Mouse (Mus musculus) embryonic facial prominence, embryonic 14.5 days (tissue): ENCODE measurements around the gene Nacc1. TPM values are rescaled to one million over a fixed set of nuclear protein-coding genes. Genes with fewer than 3 reads are reported as not detected.

Experiments used
- ATAC-seq: fragments of 200-750 bp; cut with Nextera tagmentation; 2 replicates; pipeline ENCODE4 v1.8.0; 2017; ENCODE audit warnings: low read depth, moderate number of reproducible peaks, moderate TSS enrichment
- DNase-seq: peaks from one replicate; pipeline ENCODE4 v3.0.0-alpha.2; 2015; ENCODE audit warnings: low spot score
- H3K27ac ChIP-seq: fragments of 300-500 bp; sonication (generic); replicated peaks from 2 replicates; pipeline ENCODE4 v1.5.1; 2014; ENCODE audit warnings: low read depth, mild to moderate bottlenecking, low read length, moderate library complexity
- H3K27me3 ChIP-seq: fragments of 300-500 bp; sonication (generic); replicated peaks from 2 replicates; pipeline ENCODE4 v1.6.1; 2014; ENCODE audit warnings: low read length; ENCODE audit not compliant: control insufficient read depth, insufficient read depth
- H3K36me3 ChIP-seq: fragments of 300-500 bp; sonication (generic); 2 replicates; pipeline ENCODE4 v1.6.1; 2014; ENCODE audit warnings: low read length, mixed read lengths; ENCODE audit not compliant: control insufficient read depth, insufficient read depth
- H3K4me1 ChIP-seq: fragments of 300-500 bp; sonication (generic); 2 replicates; pipeline ENCODE4 v1.6.1; 2014; ENCODE audit warnings: antibody characterized with exemption, low read length; ENCODE audit not compliant: control insufficient read depth, insufficient read depth
- H3K4me2 ChIP-seq: fragments of 300-500 bp; sonication (generic); 2 replicates; pipeline ENCODE4 v1.6.1; 2014; ENCODE audit warnings: low read depth, mild to moderate bottlenecking, low read length, moderate library complexity, mixed read lengths
- H3K4me3 ChIP-seq: fragments of 300-500 bp; sonication (generic); 2 replicates; pipeline ENCODE4 v1.5.1; 2014; ENCODE audit warnings: low read depth, mild to moderate bottlenecking, low read length
- H3K9ac ChIP-seq: fragments of 300-500 bp; sonication (generic); 2 replicates; pipeline ENCODE4 v1.6.1; 2014; ENCODE audit warnings: low read depth, mild to moderate bottlenecking, low read length, moderate library complexity, mixed read lengths
- H3K9me3 ChIP-seq: fragments of 300-500 bp; sonication (generic); 2 replicates; pipeline ENCODE4 v1.6.1; 2016; ENCODE audit warnings: low read length; ENCODE audit not compliant: control insufficient read depth
- WGBS: fragments of 180-500 bp; shearing (Covaris S2); extraction: QIAGEN DNeasy Blood & Tissue Kit; methylation state at CpG from one replicate; pipeline ENCODE4 v1.1.7; 2014; 5-methylcytosine and 5-hydroxymethylcytosine counted together
- polyA plus RNA-seq: library from polyadenylated mRNA; unstranded; fragments of >200 nt; fragmentation: Nextera tagmentation; extraction: Ambion mirVana; gene quantifications from 2 replicates; pipeline ENCODE4 v1.2.1, GENCODE M21; 2014

Nacc1 gene
- polyA plus RNA-seq, 1 experiment from 2014 or later, result 19.7 TPM

DNA sequence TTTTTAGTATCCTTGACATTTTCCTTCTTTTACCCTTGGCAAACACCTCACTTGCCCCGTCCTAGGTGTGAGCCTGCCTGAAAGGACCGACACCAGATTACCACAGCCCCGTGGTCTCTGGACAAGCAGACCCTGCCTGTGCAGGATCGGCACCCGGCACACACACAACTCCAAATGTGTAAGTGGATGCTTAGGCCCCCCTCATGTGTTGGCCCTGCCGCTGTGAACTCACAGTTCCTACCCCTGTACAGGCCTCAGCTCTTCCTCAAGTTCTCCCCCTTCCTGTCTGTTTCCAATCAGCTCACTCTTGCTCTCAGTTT is 34.8 kb upstream of the Nacc1 start:
- H3K9ac ChIP-seq, result no peak overlapping the region
- peak overlapping the region; percentile 98 for H3K27ac ChIP-seq
- H3K9me3 ChIP-seq, result no peaks in the 10 kb centered on the region
- peaks cover 46% of the 10 kb centered on the region for H3K4me1 ChIP-seq
- no peaks in the 10 kb centered on the region for H3K27me3 ChIP-seq
- H3K36me3 ChIP-seq, result peaks cover 78% of the 10 kb centered on the region
- no peak for DNase-seq
- 0 out of 2 replicates have a peak overlapping the region, but pooled peaks have one; percentile 3 for H3K4me3 ChIP-seq
- 41% methylated on average over 6 of the region's 6 CpGs for WGBS
- no peak for ATAC-seq
- peak overlapping the region; percentile 45; the same call in 1 of the 2 replicates for H3K4me2 ChIP-seq

DNA sequence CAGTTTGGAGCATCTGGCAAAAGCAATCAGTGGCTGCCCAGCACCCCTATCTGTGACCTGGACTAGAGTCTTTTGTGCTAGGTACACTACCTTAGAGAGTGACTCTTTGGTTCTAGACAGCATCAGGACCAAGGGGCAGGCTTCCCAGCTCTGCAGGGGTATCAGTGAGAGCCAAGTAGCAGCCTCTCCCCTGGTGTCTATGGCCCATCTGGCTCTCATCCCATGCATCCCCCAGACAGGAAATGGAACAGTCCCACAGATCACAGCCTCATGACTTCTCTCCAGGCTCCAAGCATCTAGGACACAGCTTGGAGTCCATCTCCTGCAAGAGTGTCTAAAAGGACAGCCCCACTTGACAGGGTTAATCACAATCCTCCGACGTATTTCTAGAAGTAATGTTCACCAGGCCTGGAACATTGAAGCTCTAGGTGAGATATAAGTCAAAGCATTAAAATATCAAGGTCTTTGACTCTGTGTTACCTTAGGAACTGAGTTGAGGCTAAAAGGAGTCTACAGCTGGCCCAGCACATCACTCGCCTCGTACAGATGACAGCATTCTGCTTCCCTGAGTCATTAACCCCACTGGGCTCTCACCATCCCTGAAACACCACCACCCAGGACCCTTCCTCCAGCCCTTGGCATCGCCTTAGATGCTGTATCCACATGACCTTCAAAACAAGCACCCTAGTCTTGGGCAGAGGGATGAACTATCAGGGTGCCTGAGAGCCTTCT is 31.5 kb upstream of the Nacc1 start:
- H3K9me3 ChIP-seq, result no peaks in the 10 kb centered on the region
- H3K36me3 ChIP-seq, result peaks cover 70% of the 10 kb centered on the region
- no peak overlapping the region for H3K9ac ChIP-seq
- peaks cover 38% of the 10 kb centered on the region for H3K4me1 ChIP-seq
- H3K27me3 ChIP-seq, result no peaks in the 10 kb centered on the region
- no peak overlapping the region for H3K27ac ChIP-seq
- ATAC-seq (no peak), DNase-seq (no peak)
- H3K4me3 ChIP-seq, result no peak overlapping the region
- WGBS, result 73% methylated on average over 5 of the region's 5 CpGs
- H3K4me2 ChIP-seq, result no peak overlapping the region

DNA sequence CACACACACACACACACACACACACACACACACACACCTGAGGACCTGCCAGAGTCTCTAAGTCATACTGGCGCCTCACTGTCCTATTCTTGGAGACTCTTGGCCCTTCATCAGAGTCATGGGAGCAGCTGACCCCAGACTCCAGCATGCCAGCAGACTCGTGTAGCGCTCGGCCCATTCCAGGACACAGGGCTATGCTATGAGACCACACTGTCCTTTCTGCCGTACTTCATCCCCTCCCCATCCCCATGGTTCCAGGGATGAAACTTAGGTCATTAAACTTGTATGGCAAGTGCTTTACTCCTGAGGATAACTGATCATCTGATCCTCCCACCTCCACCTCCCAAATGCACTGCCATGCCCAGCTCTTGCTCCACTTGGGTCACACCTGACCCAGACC is 30.8 kb upstream of the Nacc1 start:
- Histone ChIP-seq H3K4me1 (peaks cover 38% of the 10 kb centered on the region), H3K27ac (no peak overlapping the region), H3K4me2 (no peak overlapping the region), H3K27me3 (no peaks in the 10 kb centered on the region), H3K4me3 (no peak overlapping the region), H3K9ac (no peak overlapping the region), H3K9me3 (no peaks in the 10 kb centered on the region), H3K36me3 (peaks cover 73% of the 10 kb centered on the region)
- WGBS, result 92% methylated on average over 5 of the region's 5 CpGs
- ATAC-seq (no peak), DNase-seq (no peak)

DNA sequence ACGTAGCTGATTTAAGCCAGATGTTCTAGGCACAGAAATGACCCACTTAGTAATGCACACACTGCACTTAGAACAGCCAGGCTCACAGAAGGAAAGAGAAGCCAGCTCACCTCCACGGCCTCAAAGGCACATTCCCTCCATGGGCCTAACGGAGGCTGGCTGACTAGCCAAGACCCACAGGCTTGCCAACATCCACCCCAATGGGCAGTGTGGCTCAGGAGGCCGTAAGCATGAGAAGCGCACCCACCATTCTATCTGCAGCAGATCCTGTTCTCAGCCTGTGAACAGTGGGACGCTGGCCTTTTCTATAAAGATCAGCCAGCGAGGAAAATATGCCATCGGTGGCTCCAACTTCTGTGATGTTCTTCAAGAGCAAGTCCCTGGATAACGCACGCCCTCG is 29.1 kb upstream of the Nacc1 start:
- H3K9ac ChIP-seq, result no peak overlapping the region
- no peak for ATAC-seq
- no peak overlapping the region for H3K4me2 ChIP-seq
- H3K4me1 ChIP-seq, result peaks cover 38% of the 10 kb centered on the region
- no peak overlapping the region for H3K4me3 ChIP-seq
- WGBS, result 71% methylated on average over 11 of the region's 11 CpGs
- no peaks in the 10 kb centered on the region for H3K9me3 ChIP-seq
- peaks cover 72% of the 10 kb centered on the region for H3K36me3 ChIP-seq
- peak overlapping the region; percentile 45 for H3K27ac ChIP-seq
- H3K27me3 ChIP-seq, result no peaks in the 10 kb centered on the region
- no peak for DNase-seq

DNA sequence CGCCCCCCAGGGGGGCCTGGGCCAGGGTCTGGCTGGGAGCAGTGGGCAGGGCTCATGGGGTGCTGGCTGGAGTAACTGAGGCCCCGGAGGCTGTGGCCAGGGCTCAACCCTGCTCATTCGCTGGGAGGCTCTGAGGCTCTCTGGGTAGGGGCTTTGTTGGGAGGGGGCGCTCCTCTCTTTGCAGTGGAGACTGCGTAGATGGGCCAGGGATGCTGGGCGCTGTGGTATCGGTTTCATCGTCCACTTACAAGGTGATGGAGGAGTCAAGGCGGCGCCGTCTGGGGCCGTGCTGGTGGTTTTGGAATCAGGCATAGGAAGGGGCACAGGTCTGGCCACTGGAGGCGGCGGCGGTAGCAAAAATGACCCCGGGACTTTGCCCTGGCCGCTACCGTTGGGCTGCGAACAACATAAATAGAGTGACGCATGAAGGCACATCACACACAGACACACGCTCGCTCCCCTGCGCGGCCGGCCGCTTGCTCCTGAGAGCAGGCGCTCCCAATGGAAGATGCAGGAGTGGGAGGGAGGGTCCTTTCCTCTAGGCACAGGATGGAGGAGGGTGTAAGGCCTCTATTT is 28.3 kb upstream of the Nacc1 start:
- H3K36me3 ChIP-seq, result peaks cover 72% of the 10 kb centered on the region
- peak overlapping the region; percentile 61 for H3K27ac ChIP-seq
- peaks cover 45% of the 10 kb centered on the region for H3K4me1 ChIP-seq
- peak overlapping the region; percentile 40; the same call in 1 of the 2 replicates for H3K9ac ChIP-seq
- DNase-seq (no peak), ATAC-seq (no peak)
- 0 out of 2 replicates have a peak overlapping the region, but pooled peaks have one; percentile 12 for H3K4me2 ChIP-seq
- 21% methylated on average over 23 of the region's 27 CpGs for WGBS
- H3K4me3 ChIP-seq, result no peak overlapping the region
- no peaks in the 10 kb centered on the region for H3K27me3 ChIP-seq
- H3K9me3 ChIP-seq, result no peaks in the 10 kb centered on the region

DNA sequence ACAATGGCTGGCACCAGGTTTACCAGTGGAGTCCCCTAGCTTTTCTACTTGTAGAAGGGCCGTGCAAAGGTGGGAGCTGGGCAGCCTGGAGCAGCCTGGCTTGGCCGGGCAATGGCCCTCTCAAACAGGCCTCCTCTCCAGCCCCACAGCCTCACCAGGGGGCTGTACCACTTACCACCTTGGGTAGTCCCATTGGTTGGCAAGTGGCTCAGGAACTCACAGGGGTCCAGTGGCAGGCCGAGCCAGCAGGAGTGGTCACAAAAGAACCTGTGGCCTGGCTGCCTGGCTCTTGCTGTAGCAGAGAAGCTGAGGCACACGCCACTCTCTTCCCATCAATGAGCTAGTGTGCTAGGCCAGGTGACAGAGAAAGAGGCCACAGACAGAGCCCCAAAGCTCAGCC is 26.5 kb upstream of the Nacc1 start:
- DNase-seq (no peak), ATAC-seq (no peak)
- no peak overlapping the region for H3K4me2 ChIP-seq
- 64% methylated on average over 4 of the region's 4 CpGs for WGBS
- no peaks in the 10 kb centered on the region for H3K27me3 ChIP-seq
- H3K36me3 ChIP-seq, result peaks cover 56% of the 10 kb centered on the region
- no peaks in the 10 kb centered on the region for H3K9me3 ChIP-seq
- peak overlapping the region; percentile 93 for H3K27ac ChIP-seq
- no peak overlapping the region for H3K4me3 ChIP-seq
- H3K4me1 ChIP-seq, result peaks cover 52% of the 10 kb centered on the region
- no peak overlapping the region for H3K9ac ChIP-seq

DNA sequence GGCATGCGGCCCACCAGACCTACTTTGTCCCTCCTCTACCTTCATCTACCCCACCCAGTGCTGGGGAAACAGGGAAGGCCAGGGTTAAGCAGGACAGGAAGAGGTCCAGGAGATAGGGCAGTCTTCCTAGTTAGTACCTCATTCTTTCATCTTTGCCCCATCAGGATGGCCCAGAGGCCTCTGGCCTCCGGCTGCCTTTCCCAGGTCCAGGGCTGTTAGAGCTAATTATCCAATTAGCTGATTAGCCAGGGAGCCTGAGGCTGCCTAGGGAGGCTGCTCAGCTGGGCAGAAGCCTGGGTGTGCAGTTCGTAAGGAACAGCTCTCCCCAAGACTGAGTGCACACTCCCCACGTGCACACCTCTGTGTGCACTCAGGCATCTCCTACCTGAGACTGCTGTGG is 25.7 kb upstream of the Nacc1 start:
- no peak for ATAC-seq
- H3K4me2 ChIP-seq, result peak overlapping the region; percentile 21; the same call in 1 of the 2 replicates
- WGBS, result 43% methylated on average over 4 of the region's 4 CpGs
- DNase-seq, result peak; percentile 39
- H3K9ac ChIP-seq, result peak overlapping the region; percentile 38
- H3K4me1 ChIP-seq, result peaks cover 58% of the 10 kb centered on the region
- H3K36me3 ChIP-seq, result peaks cover 57% of the 10 kb centered on the region
- H3K27ac ChIP-seq, result peak overlapping the region; percentile 93
- H3K27me3 ChIP-seq, result peaks cover 4% of the 10 kb centered on the region
- H3K4me3 ChIP-seq, result no peak overlapping the region
- H3K9me3 ChIP-seq, result no peaks in the 10 kb centered on the region

DNA sequence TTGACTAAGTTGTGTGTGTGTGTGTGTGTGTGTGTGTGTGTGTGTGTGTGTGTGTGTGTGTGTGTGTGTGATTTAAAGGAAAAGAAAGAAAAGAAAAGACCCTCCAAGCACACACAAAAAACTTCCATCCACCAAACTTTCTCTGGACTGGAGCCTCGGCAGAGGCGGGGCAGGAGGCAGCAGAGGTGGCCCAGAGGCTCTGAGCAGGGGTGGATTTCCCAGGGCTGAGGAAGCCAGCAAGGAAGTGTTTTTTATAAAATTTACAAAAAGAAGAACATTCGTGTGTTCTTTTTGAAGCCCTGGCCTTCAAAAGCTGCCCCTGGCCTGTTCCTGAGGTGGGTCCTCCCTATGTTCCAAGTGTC is 25.1 kb upstream of the Nacc1 start:
- H3K4me2 ChIP-seq, result peak overlapping the region; percentile 41
- H3K9me3 ChIP-seq, result no peaks in the 10 kb centered on the region
- peaks cover 60% of the 10 kb centered on the region for H3K36me3 ChIP-seq
- H3K27me3 ChIP-seq, result peaks cover 10% of the 10 kb centered on the region
- 6% methylated on average over 3 of the region's 3 CpGs for WGBS
- H3K4me1 ChIP-seq, result peaks cover 63% of the 10 kb centered on the region
- H3K9ac ChIP-seq, result peak overlapping the region; percentile 38; the same call in 1 of the 2 replicates
- H3K4me3 ChIP-seq, result no peak overlapping the region
- no peak for DNase-seq
- peak overlapping the region; percentile 93 for H3K27ac ChIP-seq
- peak; percentile 60 for ATAC-seq
